Mouse (Mus musculus): ENCODE measurements at regions not wholly inside any gene's neighbourhood (a gene's known extent, or its start where the extent isn't known, plus 50 kb on each side); places are given as distances from the start of the nearest gene placed in this dataset.

DNA sequence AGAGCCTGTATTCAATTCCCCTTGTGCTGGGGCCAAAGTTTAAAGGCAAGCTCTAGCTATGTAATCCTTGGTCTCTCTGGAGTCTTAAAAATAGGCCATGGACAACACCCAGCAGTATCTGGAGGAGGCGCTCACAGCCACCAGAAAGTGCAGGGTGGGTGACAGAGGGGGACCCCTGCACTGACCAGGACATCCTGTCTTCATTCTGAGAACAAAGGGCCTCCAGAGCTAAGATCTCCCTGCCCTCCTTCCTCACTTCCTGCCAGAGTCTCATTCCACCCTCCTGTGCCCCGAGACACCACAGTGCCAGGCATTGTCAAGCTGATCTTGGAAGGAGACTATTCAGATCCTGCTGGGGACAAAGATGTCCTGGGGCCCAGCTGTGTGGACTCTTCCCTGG, 273.8 kb downstream of the Ajap1 start:
- no peak overlapping the region for H3K27ac ChIP-seq (ENCODE audit: insufficient read depth, low read depth, low read length)
- H3K4me1 ChIP-seq (ENCODE audit: control insufficient read depth, insufficient read depth, low read length) = no peaks in the 10 kb centered on the region
- TF ChIP-seq CTCF (IDR thresholded peaks at IDR 0.05; ENCODE audit: low read depth, low read length) = no peak
- TF ChIP-seq POLR2A (IDR thresholded peaks at IDR 0.05; ENCODE audit: borderline replicate concordance, low read depth, low read length) = no peak
- H3K4me3 ChIP-seq (ENCODE audit: insufficient read depth, low read length) = no peak overlapping the region

DNA sequence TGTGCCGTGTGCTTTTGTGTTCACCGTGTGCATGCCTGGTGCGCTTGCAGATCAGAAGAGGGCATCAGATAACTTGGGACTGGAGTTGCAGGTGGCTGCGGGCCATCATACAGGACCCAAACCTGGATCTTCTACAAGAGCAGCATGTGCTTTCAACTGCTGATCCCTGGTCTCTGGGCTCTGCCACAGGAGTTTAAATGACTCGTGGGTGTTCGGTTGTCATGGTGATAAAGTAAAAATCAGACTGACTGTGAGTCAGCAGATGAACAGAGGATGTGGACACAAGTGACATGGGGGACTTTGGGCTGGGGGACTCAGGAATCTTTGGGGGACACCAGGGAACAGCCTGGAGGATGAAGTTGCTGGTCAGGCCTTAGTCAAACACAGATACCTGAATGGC, 274.4 kb downstream of the Ajap1 start:
- no peaks in the 10 kb centered on the region for H3K4me1 ChIP-seq (ENCODE audit: control insufficient read depth, insufficient read depth, low read length)
- no peak overlapping the region for H3K4me3 ChIP-seq (ENCODE audit: insufficient read depth, low read length)
- no peak for TF ChIP-seq CTCF (IDR thresholded peaks at IDR 0.05; ENCODE audit: low read depth, low read length)
- TF ChIP-seq POLR2A (IDR thresholded peaks at IDR 0.05; ENCODE audit: borderline replicate concordance, low read depth, low read length) = no peak
- no peak overlapping the region for H3K27ac ChIP-seq (ENCODE audit: insufficient read depth, low read depth, low read length)

DNA sequence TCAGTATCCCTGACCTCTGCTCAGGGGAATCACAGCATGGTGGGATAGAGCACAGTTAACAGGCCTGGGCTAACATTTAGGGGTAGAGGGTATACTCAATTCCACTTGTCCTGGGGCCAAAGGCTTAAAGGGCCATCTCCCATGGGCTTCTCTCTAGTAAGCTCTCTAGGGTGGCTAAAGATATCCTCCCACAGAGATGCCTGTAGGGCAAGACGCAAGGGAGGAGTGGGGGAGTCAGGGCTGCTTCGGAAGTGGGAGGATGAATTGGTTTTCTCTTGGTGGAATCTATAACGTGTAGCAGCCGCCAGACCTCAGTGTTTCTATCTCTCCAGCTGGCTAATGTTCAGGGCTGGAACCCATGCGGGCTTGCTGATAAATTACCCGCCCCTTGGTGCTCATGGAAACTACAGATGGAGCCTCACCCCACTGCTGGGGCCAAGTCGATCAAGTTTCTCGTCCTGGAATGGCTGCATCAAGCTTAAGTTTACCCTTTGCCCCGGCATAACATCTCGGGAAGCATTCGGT, 275.0 kb downstream of the Ajap1 start:
- H3K27ac ChIP-seq (ENCODE audit: insufficient read depth, low read depth, low read length) = no peak overlapping the region
- no peaks in the 10 kb centered on the region for H3K4me1 ChIP-seq (ENCODE audit: control insufficient read depth, insufficient read depth, low read length)
- TF ChIP-seq CTCF (IDR thresholded peaks at IDR 0.05; ENCODE audit: low read depth, low read length) = no peak
- no peak for TF ChIP-seq POLR2A (IDR thresholded peaks at IDR 0.05; ENCODE audit: borderline replicate concordance, low read depth, low read length)
- no peak overlapping the region for H3K4me3 ChIP-seq (ENCODE audit: insufficient read depth, low read length)

DNA sequence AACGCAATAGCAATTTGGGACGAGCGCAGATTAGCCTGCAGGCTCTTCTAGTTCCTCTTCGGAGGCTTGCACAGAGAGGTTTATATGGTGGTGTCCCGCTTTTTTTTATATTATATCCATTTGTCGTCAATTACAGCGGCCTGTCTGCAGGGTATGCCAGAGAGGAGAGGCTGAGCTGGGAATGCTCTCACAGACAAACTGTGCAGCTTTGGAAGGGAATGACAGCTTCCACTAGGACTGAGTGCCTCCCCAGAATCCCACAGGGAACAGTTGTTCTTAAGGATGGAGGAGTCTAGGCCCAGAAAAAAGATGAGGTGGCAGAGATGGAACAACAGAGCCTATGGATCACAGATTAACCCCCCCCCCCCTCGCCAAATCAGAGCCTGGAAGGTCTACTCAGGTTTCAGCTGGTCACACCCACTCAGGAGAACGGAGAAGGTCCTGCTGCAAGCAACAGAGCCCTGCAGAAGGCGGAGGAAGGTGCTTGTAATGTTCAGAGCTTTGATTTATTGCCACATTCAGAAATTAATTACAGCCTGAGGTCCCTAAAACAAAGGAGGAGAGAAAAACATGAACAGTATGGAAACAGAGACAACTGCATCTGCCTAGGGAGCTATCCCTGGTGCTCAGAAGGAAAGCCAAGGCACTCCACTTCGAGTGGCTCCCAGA, 275.7 kb downstream of the Ajap1 start:
- H3K27ac ChIP-seq (ENCODE audit: insufficient read depth, low read depth, low read length) = no peak overlapping the region
- H3K4me3 ChIP-seq (ENCODE audit: insufficient read depth, low read length) = no peak overlapping the region
- TF ChIP-seq POLR2A (IDR thresholded peaks at IDR 0.05; ENCODE audit: borderline replicate concordance, low read depth, low read length) = no peak
- no peak for TF ChIP-seq CTCF (IDR thresholded peaks at IDR 0.05; ENCODE audit: low read depth, low read length)
- no peaks in the 10 kb centered on the region for H3K4me1 ChIP-seq (ENCODE audit: control insufficient read depth, insufficient read depth, low read length)

DNA sequence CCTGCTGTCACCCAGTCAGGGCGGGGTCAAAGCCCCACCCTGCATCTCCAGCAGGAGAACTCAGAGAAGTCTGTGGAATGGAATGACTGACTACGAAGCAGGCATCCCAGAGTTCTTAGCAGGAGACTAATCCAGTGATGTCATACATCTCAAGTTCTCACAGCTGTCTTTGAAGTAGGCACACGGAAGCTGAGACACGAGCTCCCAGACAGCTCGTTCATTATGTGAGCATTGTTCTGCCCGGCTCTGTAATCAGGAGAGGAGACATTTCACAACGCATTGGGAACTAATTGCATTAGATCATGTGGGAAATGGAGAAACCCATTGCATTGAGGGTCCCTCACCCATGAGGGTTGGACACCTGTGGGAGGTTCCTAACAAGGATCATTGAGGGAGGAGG, 277.8 kb downstream of the Ajap1 start:
- H3K4me1 ChIP-seq (ENCODE audit: control insufficient read depth, insufficient read depth, low read length) = no peaks in the 10 kb centered on the region
- H3K27ac ChIP-seq (ENCODE audit: insufficient read depth, low read depth, low read length) = no peak overlapping the region
- no peak overlapping the region for H3K4me3 ChIP-seq (ENCODE audit: insufficient read depth, low read length)
- TF ChIP-seq POLR2A (IDR thresholded peaks at IDR 0.05; ENCODE audit: borderline replicate concordance, low read depth, low read length) (no peak), CTCF (IDR thresholded peaks at IDR 0.05; ENCODE audit: low read depth, low read length) (no peak)

DNA sequence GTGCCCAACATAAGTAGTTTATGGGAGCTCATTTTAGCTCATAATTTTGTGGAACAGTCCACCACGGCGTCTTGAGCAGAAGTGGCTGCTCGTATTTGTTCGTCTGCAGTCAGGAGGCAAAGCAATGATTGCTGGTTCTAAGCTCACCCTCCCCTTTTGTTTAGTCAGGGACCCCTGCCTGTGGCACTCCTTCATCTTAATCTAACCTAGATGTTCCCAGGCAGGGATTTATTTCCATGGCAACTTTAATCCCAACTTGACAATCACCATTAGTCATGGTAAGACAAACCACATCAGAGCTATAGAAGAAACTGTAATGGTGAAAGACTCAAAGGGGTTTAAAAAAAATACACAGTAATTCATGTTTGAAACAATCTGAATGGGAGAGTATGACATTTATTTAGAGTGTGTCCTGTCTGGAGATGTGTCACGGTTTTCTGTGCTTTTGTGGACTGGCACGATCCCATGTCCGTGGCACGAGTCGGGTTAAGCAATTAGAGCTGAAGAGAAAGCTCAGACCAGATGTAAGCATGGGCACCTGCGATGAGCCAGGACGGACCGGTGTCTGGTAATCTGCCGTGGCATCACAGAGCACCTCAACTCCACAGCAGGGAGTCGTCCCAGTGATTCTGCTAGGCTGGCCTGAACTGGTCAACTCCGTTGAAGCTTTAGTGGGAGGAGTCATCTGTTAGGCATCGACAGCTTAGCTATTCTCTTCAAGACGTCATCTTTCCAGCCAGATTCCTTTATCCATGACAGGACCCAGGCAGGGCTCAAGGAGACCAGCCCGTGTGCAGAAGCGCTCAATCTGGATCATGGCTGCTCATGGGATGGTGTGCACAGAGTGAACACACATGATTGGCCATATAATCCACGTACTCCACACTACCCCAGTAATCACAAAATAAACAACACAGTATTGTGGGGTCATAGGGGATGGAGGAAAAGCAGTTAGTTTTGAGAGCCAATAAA, 281.5 kb downstream of the Ajap1 start:
- no peak overlapping the region for H3K4me3 ChIP-seq (ENCODE audit: insufficient read depth, low read length)
- TF ChIP-seq CTCF (IDR thresholded peaks at IDR 0.05; ENCODE audit: low read depth, low read length) = no peak
- no peak for TF ChIP-seq POLR2A (IDR thresholded peaks at IDR 0.05; ENCODE audit: borderline replicate concordance, low read depth, low read length)
- no peak overlapping the region for H3K27ac ChIP-seq (ENCODE audit: insufficient read depth, low read depth, low read length)
- no peaks in the 10 kb centered on the region for H3K4me1 ChIP-seq (ENCODE audit: control insufficient read depth, insufficient read depth, low read length)

DNA sequence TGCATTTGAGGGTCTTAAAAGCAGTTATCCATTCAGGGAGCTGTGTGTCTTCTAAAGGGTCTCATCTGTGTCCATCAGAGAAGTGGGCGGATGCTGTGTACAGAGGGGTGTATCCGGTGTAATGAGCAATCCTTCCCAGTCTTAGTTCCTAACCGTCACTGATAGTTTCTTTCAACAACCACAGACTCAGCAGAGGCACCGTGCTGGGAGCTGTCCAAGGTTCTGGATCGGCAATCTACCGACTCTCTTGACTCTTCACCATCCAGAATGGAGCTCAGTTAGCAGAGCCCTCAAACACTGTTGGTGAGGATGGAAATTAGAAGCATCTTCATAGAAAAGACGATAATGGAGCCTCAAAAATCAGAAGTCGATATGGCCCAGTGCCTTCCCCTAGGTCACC, 293.1 kb downstream of the Ajap1 start:
- Histone ChIP-seq H3K27ac (ENCODE audit: insufficient read depth, low read depth, low read length) (no peak overlapping the region), H3K4me1 (ENCODE audit: control insufficient read depth, insufficient read depth, low read length) (no peaks in the 10 kb centered on the region), H3K4me3 (ENCODE audit: insufficient read depth, low read length) (no peak overlapping the region)
- no peak for TF ChIP-seq POLR2A (IDR thresholded peaks at IDR 0.05; ENCODE audit: borderline replicate concordance, low read depth, low read length)
- TF ChIP-seq CTCF (IDR thresholded peaks at IDR 0.05; ENCODE audit: low read depth, low read length) = no peak

DNA sequence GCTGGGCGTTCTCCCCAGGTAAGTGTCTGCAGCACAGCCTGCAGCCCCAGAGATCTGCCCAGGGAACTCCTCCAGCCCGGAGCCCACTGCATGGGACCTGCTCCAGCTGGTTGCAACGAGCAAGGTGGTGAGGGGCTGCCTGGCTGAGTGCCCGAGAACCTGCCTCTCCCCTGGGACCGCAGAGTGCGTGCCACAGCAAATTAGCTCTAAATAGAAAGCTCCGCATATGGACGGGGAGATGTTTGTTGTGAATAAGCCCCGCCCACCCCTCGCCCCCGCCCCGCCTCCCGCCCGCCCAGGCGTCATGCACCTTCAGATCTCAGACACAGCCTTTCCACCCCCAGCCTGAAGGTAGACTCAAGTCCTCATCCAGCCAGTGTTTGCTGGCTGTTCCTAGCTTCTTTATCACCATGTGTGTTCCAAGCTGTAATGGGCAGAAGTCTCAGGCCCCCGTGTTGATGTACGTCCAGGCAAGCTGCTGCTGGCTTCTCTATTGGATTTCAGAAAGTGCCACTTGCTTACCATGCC, 294.0 kb downstream of the Ajap1 start:
- no peak overlapping the region for H3K4me3 ChIP-seq (ENCODE audit: insufficient read depth, low read length)
- H3K27ac ChIP-seq (ENCODE audit: insufficient read depth, low read depth, low read length) = no peak overlapping the region
- no peaks in the 10 kb centered on the region for H3K4me1 ChIP-seq (ENCODE audit: control insufficient read depth, insufficient read depth, low read length)
- TF ChIP-seq POLR2A (IDR thresholded peaks at IDR 0.05; ENCODE audit: borderline replicate concordance, low read depth, low read length) (no peak), CTCF (IDR thresholded peaks at IDR 0.05; ENCODE audit: low read depth, low read length) (no peak)

DNA sequence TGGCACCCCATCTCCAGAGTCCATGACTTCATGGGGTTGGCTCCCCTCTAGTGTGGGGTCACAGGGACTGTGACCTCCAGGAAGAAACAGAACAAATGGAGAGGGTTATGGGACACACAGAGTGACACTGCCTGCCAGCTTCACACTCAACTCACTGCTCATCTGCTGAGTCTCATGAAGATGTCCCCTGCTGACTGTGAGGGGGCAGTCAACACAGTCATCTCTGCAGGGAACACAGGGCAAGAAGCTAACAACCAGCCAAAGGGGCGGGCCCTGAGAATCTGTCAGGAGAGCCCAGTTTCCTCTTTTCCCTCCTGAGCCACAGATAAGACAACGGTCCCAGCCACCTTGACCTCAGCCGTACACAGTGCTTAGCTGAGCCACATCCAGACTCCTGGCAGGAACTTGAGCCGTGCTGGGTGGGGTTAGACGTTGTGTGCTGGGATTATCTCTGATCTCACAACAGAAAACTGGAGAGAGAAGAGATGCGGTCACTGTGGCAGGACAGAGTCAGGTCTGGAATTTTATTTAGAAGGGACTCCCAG, 294.6 kb downstream of the Ajap1 start:
- H3K27ac ChIP-seq (ENCODE audit: insufficient read depth, low read depth, low read length) = no peak overlapping the region
- H3K4me1 ChIP-seq (ENCODE audit: control insufficient read depth, insufficient read depth, low read length) = no peaks in the 10 kb centered on the region
- TF ChIP-seq POLR2A (IDR thresholded peaks at IDR 0.05; ENCODE audit: borderline replicate concordance, low read depth, low read length) (no peak), CTCF (IDR thresholded peaks at IDR 0.05; ENCODE audit: low read depth, low read length) (no peak)
- H3K4me3 ChIP-seq (ENCODE audit: insufficient read depth, low read length) = no peak overlapping the region
